Mouse (Mus musculus): Measurements from ENCODE around the gene Stambpl1. TPM values are rescaled to one million over a fixed set of nuclear protein-coding genes. Genes with fewer than 3 reads are reported as not detected.
A peak's percentile ranks its signal among the peaks of the same experiment; 100 is the strongest.

Gene Stambpl1
- polyA plus RNA-seq, 1 experiment from 2014 or later: 7.5 TPM

DNA sequence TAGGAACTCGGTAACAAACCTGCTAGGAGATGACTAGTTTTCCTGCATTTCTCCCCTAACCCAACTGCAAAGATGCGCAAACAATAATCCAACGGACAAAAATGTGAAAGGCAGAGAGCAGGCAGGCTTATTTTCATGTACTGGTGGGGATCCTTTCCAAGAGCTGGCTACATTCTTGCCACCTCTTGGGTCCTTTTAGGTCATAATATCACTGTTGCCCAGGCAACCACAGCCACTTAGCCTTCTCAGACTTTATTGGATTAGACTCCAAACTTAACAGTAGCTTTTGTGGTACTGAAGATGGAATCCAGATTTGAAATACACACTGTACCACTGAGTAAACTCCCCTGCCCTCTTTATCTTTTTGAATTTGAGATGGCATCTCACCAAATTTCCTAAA lies 86.0 kb downstream of the Stambpl1 start:
- WGBS: 54% methylated on average over 3 of the region's 3 CpGs
- Histone ChIP-seq H3K4me2 (replicated peaks; ENCODE audit: low read depth, low read length) (no peak overlapping the region), H3K9ac (replicated peaks; ENCODE audit: low read depth) (no peak overlapping the region), H3K27ac (ENCODE audit: low read length) (no peak overlapping the region), H3K9me3 (ENCODE audit: low read length) (no peaks in the 10 kb centered on the region), H3K36me3 (ENCODE audit: insufficient read depth, low read length) (no peaks in the 10 kb centered on the region), H3K4me1 (ENCODE audit: insufficient read depth, low read depth, low read length) (no peaks in the 10 kb centered on the region; the same call in 1 of the 2 replicates), H3K27me3 (replicated peaks; ENCODE audit: insufficient read depth, low read length) (no peaks in the 10 kb centered on the region), H3K4me3 (ENCODE audit: low read depth, low read length) (no peak overlapping the region)
- ATAC-seq: no peak
- TF ChIP-seq EP300 (IDR thresholded peaks at IDR 0.05) (no peak), CTCF (IDR thresholded peaks at IDR 0.05) (no peak)
- no peak for DNase-seq (ENCODE audit: low spot score)

GRCm38 (mm10) chr19:34283614-34284013 lies 91.6 kb downstream of the Stambpl1 start:
- no peaks in the 10 kb centered on the region for H3K27me3 ChIP-seq (replicated peaks; ENCODE audit: insufficient read depth, low read length)
- H3K36me3 ChIP-seq (ENCODE audit: insufficient read depth, low read length): no peaks in the 10 kb centered on the region
- ATAC-seq (peak; percentile 81), DNase-seq (ENCODE audit: low spot score) (peak; percentile 64)
- H3K4me2 ChIP-seq (replicated peaks; ENCODE audit: low read depth, low read length): no peak overlapping the region
- H3K27ac ChIP-seq (ENCODE audit: low read length): no peak overlapping the region
- H3K4me3 ChIP-seq (ENCODE audit: low read depth, low read length): no peak overlapping the region
- H3K9me3 ChIP-seq (ENCODE audit: low read length): no peaks in the 10 kb centered on the region
- no peaks in the 10 kb centered on the region; the same call in 1 of the 2 replicates for H3K4me1 ChIP-seq (ENCODE audit: insufficient read depth, low read depth, low read length)
- TF ChIP-seq CTCF (IDR thresholded peaks at IDR 0.05) (no peak), EP300 (IDR thresholded peaks at IDR 0.05) (peak; percentile 81)
- H3K9ac ChIP-seq (replicated peaks; ENCODE audit: low read depth): no peak overlapping the region
- WGBS: 29% methylated on average over 6 of the region's 6 CpGs

GRCm38 (mm10) chr19:34284383-34284782 lies 92.4 kb downstream of the Stambpl1 start:
- H3K36me3 ChIP-seq (ENCODE audit: insufficient read depth, low read length): no peaks in the 10 kb centered on the region
- ATAC-seq (peak; percentile 38), DNase-seq (ENCODE audit: low spot score) (peak; percentile 72)
- no peaks in the 10 kb centered on the region for H3K27me3 ChIP-seq (replicated peaks; ENCODE audit: insufficient read depth, low read length)
- peak overlapping the region; percentile 55 for H3K4me2 ChIP-seq (replicated peaks; ENCODE audit: low read depth, low read length)
- no peaks in the 10 kb centered on the region for H3K9me3 ChIP-seq (ENCODE audit: low read length)
- H3K4me1 ChIP-seq (ENCODE audit: insufficient read depth, low read depth, low read length): no peaks in the 10 kb centered on the region
- 34% methylated on average over 10 of the region's 10 CpGs for WGBS
- peak overlapping the region; percentile 24 for H3K4me3 ChIP-seq (ENCODE audit: low read depth, low read length)
- no peak overlapping the region for H3K9ac ChIP-seq (replicated peaks; ENCODE audit: low read depth)
- TF ChIP-seq CTCF (IDR thresholded peaks at IDR 0.05) (peak; percentile 62), EP300 (IDR thresholded peaks at IDR 0.05) (no peak)
- peak overlapping the region; percentile 64 for H3K27ac ChIP-seq (ENCODE audit: low read length)

GRCm38 (mm10) chr19:34284826-34285225 lies 92.8 kb downstream of the Stambpl1 start:
- no peak for DNase-seq (ENCODE audit: low spot score)
- H3K9ac ChIP-seq (replicated peaks; ENCODE audit: low read depth): no peak overlapping the region
- H3K4me1 ChIP-seq (ENCODE audit: insufficient read depth, low read depth, low read length): no peaks in the 10 kb centered on the region
- H3K36me3 ChIP-seq (ENCODE audit: insufficient read depth, low read length): no peaks in the 10 kb centered on the region
- H3K4me2 ChIP-seq (replicated peaks; ENCODE audit: low read depth, low read length): no peak overlapping the region
- no peak overlapping the region for H3K27ac ChIP-seq (ENCODE audit: low read length)
- H3K9me3 ChIP-seq (ENCODE audit: low read length): no peaks in the 10 kb centered on the region
- no peak for ATAC-seq
- TF ChIP-seq CTCF (IDR thresholded peaks at IDR 0.05): no peak
- TF ChIP-seq EP300 (IDR thresholded peaks at IDR 0.05): no peak
- WGBS: 33% methylated on average over 2 of the region's 2 CpGs
- no peaks in the 10 kb centered on the region for H3K27me3 ChIP-seq (replicated peaks; ENCODE audit: insufficient read depth, low read length)
- H3K4me3 ChIP-seq (ENCODE audit: low read depth, low read length): no peak overlapping the region

GRCm38 (mm10) chr19:34287221-34287620 lies 95.2 kb downstream of the Stambpl1 start:
- Histone ChIP-seq H3K27me3 (replicated peaks; ENCODE audit: insufficient read depth, low read length) (no peaks in the 10 kb centered on the region), H3K36me3 (ENCODE audit: insufficient read depth, low read length) (no peaks in the 10 kb centered on the region), H3K27ac (ENCODE audit: low read length) (no peak overlapping the region), H3K4me2 (replicated peaks; ENCODE audit: low read depth, low read length) (no peak overlapping the region), H3K4me3 (ENCODE audit: low read depth, low read length) (no peak overlapping the region), H3K9ac (replicated peaks; ENCODE audit: low read depth) (no peak overlapping the region), H3K9me3 (ENCODE audit: low read length) (no peaks in the 10 kb centered on the region), H3K4me1 (ENCODE audit: insufficient read depth, low read depth, low read length) (no peaks in the 10 kb centered on the region)
- TF ChIP-seq CTCF (IDR thresholded peaks at IDR 0.05): no peak
- no peak for TF ChIP-seq EP300 (IDR thresholded peaks at IDR 0.05)
- DNase-seq (ENCODE audit: low spot score): no peak
- no peak for ATAC-seq

DNA sequence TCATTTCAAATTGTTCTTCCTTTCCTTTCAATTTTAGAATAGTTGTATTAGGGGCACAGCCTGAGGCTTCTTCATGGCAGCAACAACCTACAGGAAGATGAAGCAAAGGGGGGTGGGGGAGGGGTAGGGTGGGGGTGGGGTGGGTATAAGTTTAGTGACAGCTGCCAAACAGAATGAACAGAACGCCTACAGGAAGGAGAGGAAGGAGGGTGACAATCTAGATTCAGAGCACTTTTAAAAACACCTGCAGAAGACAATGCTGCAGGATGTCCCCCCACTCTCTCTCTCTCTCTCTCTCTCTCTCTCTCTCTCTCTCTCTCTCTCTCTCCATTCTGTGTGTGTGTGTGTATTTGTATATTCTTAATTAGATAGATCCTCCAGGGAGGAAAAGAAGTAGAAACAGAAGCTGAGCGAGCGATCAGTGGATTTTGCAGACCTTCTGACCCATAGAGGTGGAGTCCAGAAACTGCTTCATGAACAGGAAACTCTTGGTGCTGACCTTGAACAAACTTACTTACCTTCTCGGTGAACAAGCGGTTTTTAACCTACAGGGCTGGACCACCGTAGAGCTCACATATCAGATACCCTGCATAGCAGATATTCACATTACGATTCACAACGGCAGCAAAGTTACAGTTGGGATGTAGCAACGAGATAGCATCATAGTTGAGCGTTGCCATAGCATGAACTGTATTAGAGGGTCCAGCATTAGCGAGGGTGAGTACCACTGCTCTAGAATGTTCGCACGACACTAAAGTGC lies 95.8 kb downstream of the Stambpl1 start:
- ATAC-seq (no peak), DNase-seq (ENCODE audit: low spot score) (no peak)
- Histone ChIP-seq H3K27me3 (replicated peaks; ENCODE audit: insufficient read depth, low read length) (no peaks in the 10 kb centered on the region), H3K4me1 (ENCODE audit: insufficient read depth, low read depth, low read length) (no peaks in the 10 kb centered on the region), H3K36me3 (ENCODE audit: insufficient read depth, low read length) (no peaks in the 10 kb centered on the region), H3K9me3 (ENCODE audit: low read length) (no peaks in the 10 kb centered on the region), H3K4me2 (replicated peaks; ENCODE audit: low read depth, low read length) (no peak overlapping the region), H3K27ac (ENCODE audit: low read length) (no peak overlapping the region), H3K9ac (replicated peaks; ENCODE audit: low read depth) (no peak overlapping the region), H3K4me3 (ENCODE audit: low read depth, low read length) (no peak overlapping the region)
- 57% methylated on average over 13 of the region's 13 CpGs for WGBS
- no peak for TF ChIP-seq EP300 (IDR thresholded peaks at IDR 0.05)

Data from lung, postnatal 0 days (tissue).